ENCODE assay signal across 17 mouse cellular contexts in genomic region chr17:56191266-56191665, GRCm38 (mm10). TPM values are rescaled to one million over a fixed set of nuclear protein-coding genes. Genes with fewer than 3 reads are reported as not detected.
"Had no signal": no experiment of that assay in that cellular context is flagged by ENCODE, and none has a peak within 500 bp of the region (broad histone marks: within the 10 kb centered on the region; RNA-seq: fewer than 3 reads in every experiment).

No protein-coding gene starts in this region.

- H3K9ac ChIP-seq: lung, embryonic 15.5 days; midbrain, embryonic 13.5 days; midbrain, embryonic 15.5 days; neural tube, embryonic 12.5 days; stomach, embryonic 15.5 days had no signal

- DNase-seq: lung, postnatal 14 days; lung, postnatal 36 days; right cerebral cortex, postnatal 14 days; thymus, adult 2 months; thymus, postnatal 25 days; thymus, postnatal 4 days had no signal

- H3K4me1 ChIP-seq: megakaryocyte, embryonic 14.5 days; midbrain, embryonic 13.5 days; midbrain, embryonic 15.5 days had no signal

- ATAC-seq: lung, postnatal 0 days; midbrain, embryonic 13.5 days; midbrain, embryonic 15.5 days had no signal

- H3K27ac ChIP-seq: lung, embryonic 15.5 days; macrophage; midbrain, embryonic 13.5 days; midbrain, embryonic 15.5 days; neural tube, embryonic 12.5 days; stomach, embryonic 15.5 days; stomach, postnatal 0 days had no signal

- H3K4me3 ChIP-seq: lung, embryonic 15.5 days; megakaryocyte, embryonic 14.5 days; midbrain, embryonic 13.5 days; midbrain, embryonic 15.5 days; neural tube, embryonic 12.5 days; stomach, embryonic 15.5 days had no signal

- H3K4me2 ChIP-seq: lung, embryonic 15.5 days; midbrain, embryonic 11.5 days; midbrain, embryonic 13.5 days; midbrain, embryonic 15.5 days; neural tube, embryonic 12.5 days; stomach, embryonic 15.5 days had no signal

- H3K27me3 ChIP-seq: lung, embryonic 15.5 days; megakaryocyte, embryonic 14.5 days; midbrain, embryonic 13.5 days; midbrain, embryonic 15.5 days; neural tube, embryonic 12.5 days; stomach, embryonic 15.5 days had no signal

- H3K9me3 ChIP-seq: lung, embryonic 15.5 days; megakaryocyte, embryonic 14.5 days; midbrain, embryonic 13.5 days; midbrain, embryonic 15.5 days; neural tube, embryonic 12.5 days; stomach, embryonic 15.5 days had no signal

RNA-seq across cellular contexts. Expression of gene Tnfaip8l1, which starts 29.0 kb away (rescaled TPM):
- total RNA-seq: monocyte, adult 5-6 weeks had no signal
